Mouse (Mus musculus) cerebellum, postnatal 14 days (tissue): ENCODE results near the gene Fga.

Experiments used
- DNase-seq, 2 experiments: peaks; one replicate each; pipeline ENCODE4 v3.0.0; 2021; ENCODE audit warnings: mixed read lengths in 2 of 2

Gene Fga

GRCm38 (mm10) chr3:83025475-83026301 lies at the start of gene Fga:
Gene Fga (plus strand): TSS chr3:83026076.
- DNase-seq = no peak

- DNase-seq = peak; percentile 57 to 72
Observed at GRCm38 (mm10) chr3:82980818-82981217, 45.1 kb upstream of the Fga start.

GRCm38 (mm10) chr3:82981861-82982260 lies 44.0 kb upstream of the Fga start:
- DNase-seq = peak in 1 of 2 experiments; percentile 58

GRCm38 (mm10) chr3:82984840-82985239 lies 41.0 kb upstream of the Fga start:
- DNase-seq = no peak

- DNase-seq = no peak
Observed at GRCm38 (mm10) chr3:82991963-82992362, 33.9 kb upstream of the Fga start.

DNA sequence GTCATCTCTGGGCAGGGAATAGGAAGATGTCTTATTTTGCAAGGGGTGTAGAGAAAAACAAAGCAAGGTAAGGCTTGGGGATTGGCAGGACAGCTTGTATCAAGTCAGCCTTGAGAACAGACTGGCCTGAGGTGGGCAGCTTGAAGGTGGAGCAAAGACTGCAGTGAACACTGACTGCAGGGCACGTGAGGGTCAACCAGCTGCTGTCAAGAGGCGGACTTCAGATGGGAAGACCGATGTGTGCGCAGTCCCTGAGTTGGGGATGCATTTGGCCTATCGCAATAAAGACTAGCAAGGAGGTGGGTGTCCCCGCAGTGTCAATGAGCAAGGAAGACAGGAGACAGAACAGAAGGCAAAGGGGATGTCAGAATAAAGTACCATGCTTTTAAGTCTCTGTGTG lies 32.9 kb upstream of the Fga start:
- DNase-seq = no peak

DNA sequence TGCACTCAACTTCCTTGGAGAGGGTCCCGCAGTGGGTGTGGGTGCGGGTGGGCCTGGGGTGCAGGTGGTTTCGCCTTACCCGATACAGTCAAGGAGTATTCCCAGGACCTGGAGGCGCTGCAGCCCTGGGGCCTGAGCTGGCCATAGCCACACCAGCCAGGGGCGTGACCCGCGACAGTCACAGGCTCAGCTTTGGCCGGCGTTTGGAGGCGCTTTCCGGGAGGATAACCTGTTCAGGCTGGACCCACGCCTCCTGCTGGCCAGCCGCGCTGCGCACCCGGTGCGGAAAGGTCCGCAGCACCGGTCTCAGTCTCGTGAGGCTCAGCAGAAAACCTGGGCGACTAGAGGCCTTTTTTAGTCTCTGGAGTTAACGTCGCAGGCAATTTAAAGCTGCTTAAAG lies 30.5 kb upstream of the Fga start:
- DNase-seq = peak; percentile 73 to 79

DNA sequence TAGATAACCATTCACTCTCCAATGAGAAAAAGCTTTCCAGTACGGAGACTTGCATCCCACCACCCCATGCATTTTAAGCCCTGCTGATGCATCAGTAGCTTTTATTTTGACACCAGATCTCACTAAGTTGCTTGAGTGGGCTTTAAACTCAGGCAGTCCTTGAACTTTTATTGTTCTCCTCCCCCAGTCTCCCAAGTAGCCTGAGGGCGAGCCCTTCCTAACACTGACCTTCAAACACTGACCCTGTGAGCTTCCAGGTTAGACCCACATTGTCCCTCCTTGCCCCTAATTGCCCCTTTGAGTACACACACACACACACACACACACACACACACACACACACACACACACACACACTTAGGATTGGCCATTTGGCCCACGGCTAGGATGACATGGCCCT lies 29.2 kb upstream of the Fga start:
- DNase-seq = no peak

DNA sequence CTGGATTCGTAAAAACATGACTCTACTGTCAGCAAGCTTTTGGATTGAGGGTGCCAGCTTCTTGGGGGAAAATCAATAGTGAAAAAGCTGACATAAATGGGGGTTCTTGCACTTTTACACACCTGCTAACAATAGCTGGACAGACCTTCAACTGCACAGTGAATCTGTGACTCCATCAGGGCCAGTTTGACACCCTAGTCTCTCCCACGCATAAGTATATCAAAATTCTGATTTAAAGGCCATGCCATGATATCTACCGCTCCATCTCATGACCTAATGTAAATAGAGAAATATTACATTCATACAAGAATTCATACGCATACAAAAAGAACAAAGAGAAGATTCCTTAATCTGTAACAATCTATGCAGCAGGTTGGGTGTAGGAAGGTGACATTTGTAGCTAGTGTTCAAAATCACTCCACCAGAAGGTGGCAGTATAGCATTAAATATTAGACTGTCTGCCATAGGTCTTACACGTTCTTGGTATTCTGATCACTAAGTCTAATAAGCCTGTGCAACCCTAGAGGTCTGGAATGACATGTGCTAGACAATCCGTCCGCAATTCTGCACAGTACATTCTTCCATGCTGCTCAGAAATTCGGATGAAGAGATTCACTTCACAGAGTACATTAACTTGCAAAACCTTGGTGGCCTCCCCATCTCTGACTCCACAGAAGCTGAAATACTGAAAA lies 27.0 kb upstream of the Fga start:
- peak; percentile 76 to 82 for DNase-seq

- no peak for DNase-seq
Observed at GRCm38 (mm10) chr3:82999995-83000394, 25.9 kb upstream of the Fga start.

- DNase-seq = peak; percentile 65 to 67
Observed at GRCm38 (mm10) chr3:83002191-83002590, 23.7 kb upstream of the Fga start.

DNA sequence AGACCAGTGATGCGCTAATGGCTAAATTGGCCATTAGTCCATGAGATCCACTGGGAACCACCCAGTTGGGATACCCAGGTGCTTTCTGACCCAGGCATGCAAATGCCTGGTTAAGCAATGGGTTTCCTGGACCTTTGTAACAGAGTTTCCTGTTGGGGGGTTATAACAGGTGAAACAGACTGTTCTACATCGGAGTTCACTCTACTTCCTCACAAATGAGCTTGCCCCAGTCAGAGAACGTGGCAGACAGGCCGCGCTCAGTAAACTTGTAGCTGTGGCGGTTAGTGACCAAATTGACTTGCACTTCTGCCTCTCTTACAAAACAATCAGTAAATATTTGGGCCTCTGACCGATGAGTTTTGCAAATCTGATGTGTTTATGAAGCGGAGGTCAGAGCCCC lies 22.8 kb upstream of the Fga start:
- DNase-seq = no peak

DNA sequence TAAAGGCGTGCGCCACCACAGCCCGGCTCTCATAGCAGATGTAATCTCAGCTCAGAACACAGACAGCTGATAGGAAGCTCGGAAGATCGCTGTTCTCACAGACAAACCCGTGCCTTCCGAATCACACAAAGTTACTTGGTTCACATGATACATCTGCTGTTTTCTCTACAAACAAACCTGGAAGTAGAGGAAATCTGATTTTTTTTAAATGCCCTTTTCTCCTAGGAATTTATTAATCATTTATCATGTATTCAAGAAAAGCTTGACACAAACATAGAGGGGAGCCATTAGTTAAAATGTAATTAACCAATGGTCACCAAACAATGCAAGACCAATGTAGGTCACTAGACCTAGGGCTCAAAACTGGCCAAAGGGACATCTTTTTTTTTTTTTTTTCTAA lies 21.1 kb upstream of the Fga start:
- DNase-seq = no peak

GRCm38 (mm10) chr3:83007557-83007956 lies 18.3 kb upstream of the Fga start, which contains the start of gene Fgg:
Gene Fgg (plus strand): TSS chr3:83007724.
- DNase-seq = no peak

DNA sequence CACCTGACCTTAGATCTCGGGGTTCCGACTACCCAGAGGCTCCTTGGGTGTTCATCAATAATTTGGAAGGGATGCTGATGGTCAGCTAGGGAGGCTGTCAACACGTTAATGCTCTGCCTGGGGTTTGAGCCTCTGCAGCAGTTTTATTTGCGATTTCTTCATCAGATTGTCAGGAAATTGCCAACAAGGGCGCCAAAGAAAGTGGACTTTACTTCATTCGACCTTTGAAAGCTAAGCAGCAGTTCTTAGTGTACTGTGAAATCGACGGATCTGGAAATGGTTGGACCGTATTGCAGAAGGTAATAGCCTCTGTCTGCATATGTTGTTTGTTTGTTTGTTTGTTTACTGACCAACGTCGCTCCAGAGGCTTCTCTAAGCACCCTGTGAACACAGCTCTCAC lies 15.6 kb upstream of the Fga start:
- no peak for DNase-seq

- no peak for DNase-seq
Observed at GRCm38 (mm10) chr3:83011136-83011535, 14.7 kb upstream of the Fga start.

- no peak for DNase-seq
Observed at GRCm38 (mm10) chr3:83011565-83011964, 14.3 kb upstream of the Fga start.

GRCm38 (mm10) chr3:83012636-83013035 lies 13.2 kb upstream of the Fga start:
- DNase-seq = no peak

- DNase-seq = no peak
Observed at GRCm38 (mm10) chr3:83013951-83014350, 11.9 kb upstream of the Fga start.

DNA sequence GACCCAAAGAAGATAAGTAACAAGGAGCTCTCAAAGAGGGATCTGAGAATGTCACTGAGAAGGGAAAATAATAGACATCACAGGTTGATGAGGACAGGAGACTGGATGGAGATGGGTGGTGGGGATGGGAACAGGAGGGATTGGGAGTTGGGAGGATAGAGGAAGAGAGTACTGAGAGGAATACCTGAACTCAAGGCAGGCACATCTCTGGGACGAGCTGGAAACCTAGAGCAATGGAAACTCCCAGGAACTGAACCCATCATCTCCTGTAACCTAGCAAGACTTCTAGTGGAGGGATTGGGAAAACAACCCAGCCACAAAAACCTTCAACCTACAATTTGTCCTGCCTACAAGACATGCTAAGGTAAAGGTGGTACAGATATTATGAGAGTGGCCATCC lies 9.6 kb upstream of the Fga start:
- no peak for DNase-seq

- no peak for DNase-seq
Observed at GRCm38 (mm10) chr3:83020387-83020786, 5.5 kb upstream of the Fga start.

GRCm38 (mm10) chr3:83021176-83021575 lies 4.7 kb upstream of the Fga start:
- no peak for DNase-seq

DNA sequence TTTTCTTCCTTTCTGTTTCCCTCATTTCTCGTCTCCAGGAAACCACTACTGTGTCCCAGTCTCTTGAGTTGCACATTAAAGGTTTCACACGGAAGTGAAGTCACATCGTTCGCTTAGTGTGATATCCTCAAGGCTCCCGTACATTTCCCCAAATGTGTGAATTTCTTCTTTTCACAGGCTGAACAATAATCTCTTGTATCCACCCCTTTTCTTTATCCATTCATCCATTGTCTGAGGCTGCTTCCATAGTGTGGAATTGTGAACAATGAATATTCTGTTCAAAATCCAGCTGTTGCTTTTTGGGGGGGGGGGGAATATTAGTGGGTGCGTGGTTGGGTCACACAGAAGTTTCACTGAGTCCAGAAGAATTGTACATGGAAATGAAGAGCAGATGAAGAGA lies 840 bp upstream of the Fga start:
- DNase-seq = no peak

DNA sequence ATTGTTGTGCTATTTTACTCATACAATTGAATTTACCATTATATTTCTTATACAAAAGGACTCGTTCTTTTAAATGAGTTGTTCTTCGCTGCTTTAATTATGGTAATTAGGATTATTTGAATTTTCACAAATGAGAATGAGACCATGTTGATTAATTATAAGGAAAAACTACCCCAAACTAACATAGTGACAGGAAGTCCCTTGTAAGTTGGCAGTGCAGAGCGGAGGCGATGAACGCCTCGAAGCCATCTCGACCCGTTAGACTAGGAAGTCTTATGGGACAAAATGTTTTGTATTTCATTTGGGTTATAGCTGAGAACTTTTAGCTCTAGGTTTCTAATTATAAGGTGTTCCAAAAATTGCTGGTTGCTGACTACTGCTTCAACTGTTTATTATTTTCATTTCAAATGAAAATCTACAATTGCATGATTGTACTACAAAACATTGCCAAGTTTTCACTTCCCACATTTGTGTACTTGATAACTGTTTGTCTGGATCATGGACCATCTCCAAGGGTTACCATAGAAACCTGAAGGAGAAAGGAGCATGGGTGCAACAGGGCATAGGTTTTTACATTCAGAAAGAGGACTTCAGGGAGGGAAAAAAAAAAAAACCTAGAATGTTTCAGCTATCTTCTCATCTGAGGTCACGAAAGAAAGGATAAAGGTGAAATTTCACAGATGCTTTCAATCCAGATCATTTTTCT lies 1.8 kb downstream of the Fga start:
- no peak for DNase-seq
